11 mouse cellular contexts compared by ENCODE assay signal in the genomic region with DNA sequence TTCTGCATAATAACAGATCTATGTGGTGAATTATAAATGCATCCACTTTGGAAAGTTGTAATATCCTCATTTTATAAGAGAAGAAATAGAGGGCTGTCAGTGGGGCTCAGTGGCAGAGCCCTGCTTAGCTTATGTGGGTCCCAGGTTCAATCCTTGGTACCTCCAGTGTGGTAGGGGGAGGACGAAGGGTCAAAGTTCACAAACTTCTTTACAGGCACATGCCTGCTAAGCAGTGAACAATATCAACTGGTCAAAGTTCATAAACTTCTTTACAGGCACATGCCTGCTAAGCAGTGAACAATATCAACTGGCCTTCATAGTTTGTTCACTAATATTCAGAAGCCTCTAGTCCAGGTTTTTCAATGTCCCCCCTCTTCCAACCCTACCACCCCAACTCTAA.
"Had no signal": no experiment of that assay in that cellular context is flagged by ENCODE, and none has a peak within 500 bp of the region (broad histone marks: within the 10 kb centered on the region; RNA-seq: fewer than 3 reads in every experiment).

No protein-coding gene starts in this region.

- H3K36me3 ChIP-seq: hindbrain, embryonic 13.5 days; limb, embryonic 12.5 days; liver, embryonic 13.5 days; midbrain, embryonic 10.5 days; neural tube, embryonic 12.5 days had no signal

- H3K4me1 ChIP-seq: limb, embryonic 12.5 days; midbrain, embryonic 10.5 days; neural tube, embryonic 12.5 days had no signal

- H3K9ac ChIP-seq: hindbrain, embryonic 13.5 days; limb, embryonic 12.5 days; liver, embryonic 13.5 days; liver, postnatal 0 days; neural tube, embryonic 12.5 days had no signal

- ATAC-seq: liver, postnatal 0 days had no signal

- H3K27ac ChIP-seq: hindbrain, embryonic 13.5 days; left cerebral cortex, adult 2 months; limb, embryonic 12.5 days; liver, embryonic 13.5 days; midbrain, embryonic 10.5 days; neural tube, embryonic 12.5 days had no signal

- H3K9me3 ChIP-seq: hindbrain, embryonic 13.5 days; limb, embryonic 12.5 days; liver, embryonic 13.5 days; midbrain, embryonic 10.5 days; neural tube, embryonic 12.5 days had no signal

- H3K4me2 ChIP-seq: hindbrain, embryonic 13.5 days; limb, embryonic 12.5 days; liver, embryonic 13.5 days; neural tube, embryonic 12.5 days had no signal

- H3K27me3 ChIP-seq: hindbrain, embryonic 13.5 days; limb, embryonic 12.5 days; liver, embryonic 13.5 days; neural tube, embryonic 12.5 days had no signal

- DNase-seq: liver; liver, embryonic 13.5 days; liver, postnatal 0 days; midbrain, embryonic 14.5 days; right cerebral cortex, postnatal 4 days; thymus, postnatal 36 days had no signal

- H3K4me3 ChIP-seq: hindbrain, embryonic 13.5 days; left cerebral cortex, adult 2 months; limb, embryonic 12.5 days; liver, embryonic 13.5 days; midbrain, embryonic 10.5 days; neural tube, embryonic 12.5 days had no signal
